Mouse (Mus musculus): ENCODE measurements at regions not wholly inside any gene's neighbourhood (a gene's known extent, or its start where the extent isn't known, plus 50 kb on each side); places are given as distances from the start of the nearest gene placed in this dataset.

- no peaks in the 10 kb centered on the region for H3K36me3 ChIP-seq (ENCODE audit: control insufficient read depth, insufficient read depth, low read length, poor library complexity, severe bottlenecking)
- H3K9me3 ChIP-seq (ENCODE audit: control insufficient read depth, insufficient read depth, low read depth, low read length): no peaks in the 10 kb centered on the region
- H3K4me1 ChIP-seq (ENCODE audit: control insufficient read depth in 2 of 2, insufficient read depth in 2 of 2, low read length in 2 of 2, poor library complexity in 1 of 2): no peaks in the 10 kb centered on the region
- no peak overlapping the region for H3K9ac ChIP-seq (ENCODE audit: insufficient read depth, low read depth, low read length, poor library complexity, severe bottlenecking)
- H3K4me3 ChIP-seq (ENCODE audit: insufficient read depth in 1 of 2, low read depth in 1 of 2, low read length in 2 of 2, poor library complexity in 1 of 2, severe bottlenecking in 1 of 2): no peak overlapping the region
- no peak overlapping the region for H3K27ac ChIP-seq (ENCODE audit: insufficient read depth, low read depth, low read length, poor library complexity, severe bottlenecking)
- TF ChIP-seq CHD2 (IDR thresholded peaks at IDR 0.05; ENCODE audit: low read depth, low read length) (no peak), MAFK (IDR thresholded peaks at IDR 0.05; ENCODE audit: insufficient read depth, low read depth, low read length) (no peak), ZC3H11A (IDR thresholded peaks at IDR 0.05; ENCODE audit: borderline replicate concordance, low read depth, low read length) (no peak), ZNF384 (IDR thresholded peaks at IDR 0.05; ENCODE audit: low read depth, low read length) (no peak)
- peak; percentile 26 for DNase-seq (ENCODE audit: low read depth, low spot score)
- in situ Hi-C loops (cut with MboI; ENCODE audit: low sequenced_read_pairs in 2 of 2, unreplicated experiment in 2 of 2): no loop called here
Observed at GRCm38 (mm10) chr1:14097567-14098228, 1995.4 kb downstream of the 4930444P10Rik start.

- Histone ChIP-seq H3K9me3 (ENCODE audit: control insufficient read depth, insufficient read depth, low read depth, low read length) (no peaks in the 10 kb centered on the region), H3K4me1 (ENCODE audit: control insufficient read depth in 2 of 2, insufficient read depth in 2 of 2, low read length in 2 of 2, poor library complexity in 1 of 2) (no peaks in the 10 kb centered on the region), H3K4me3 (ENCODE audit: insufficient read depth in 1 of 2, low read depth in 1 of 2, low read length in 2 of 2, poor library complexity in 1 of 2, severe bottlenecking in 1 of 2) (no peak overlapping the region), H3K27ac (ENCODE audit: insufficient read depth, low read depth, low read length, poor library complexity, severe bottlenecking) (no peak overlapping the region), H3K9ac (ENCODE audit: insufficient read depth, low read depth, low read length, poor library complexity, severe bottlenecking) (no peak overlapping the region), H3K36me3 (ENCODE audit: control insufficient read depth, insufficient read depth, low read length, poor library complexity, severe bottlenecking) (no peaks in the 10 kb centered on the region)
- no peak for DNase-seq (ENCODE audit: low read depth, low spot score)
- TF ChIP-seq ZNF384 (IDR thresholded peaks at IDR 0.05; ENCODE audit: low read depth, low read length) (no peak), CHD2 (IDR thresholded peaks at IDR 0.05; ENCODE audit: low read depth, low read length) (no peak), HCFC1 (IDR thresholded peaks at IDR 0.05; ENCODE audit: borderline replicate concordance, insufficient read depth, low read length) (no peak), ZC3H11A (IDR thresholded peaks at IDR 0.05; ENCODE audit: borderline replicate concordance, low read depth, low read length) (no peak), MAFK (IDR thresholded peaks at IDR 0.05; ENCODE audit: insufficient read depth, low read depth, low read length) (no peak)
- in situ Hi-C loops (cut with MboI; ENCODE audit: low sequenced_read_pairs in 2 of 2, unreplicated experiment in 2 of 2): no loop called here
Observed at GRCm38 (mm10) chr1:14064856-14065255, 2028.3 kb downstream of the 4930444P10Rik start.

- TF ChIP-seq ZNF384 (IDR thresholded peaks at IDR 0.05; ENCODE audit: low read depth, low read length) (no peak), ZC3H11A (IDR thresholded peaks at IDR 0.05; ENCODE audit: borderline replicate concordance, low read depth, low read length) (no peak), CHD2 (IDR thresholded peaks at IDR 0.05; ENCODE audit: low read depth, low read length) (no peak), HCFC1 (IDR thresholded peaks at IDR 0.05; ENCODE audit: borderline replicate concordance, insufficient read depth, low read length) (no peak), MAFK (IDR thresholded peaks at IDR 0.05; ENCODE audit: insufficient read depth, low read depth, low read length) (no peak)
- no peak for DNase-seq (ENCODE audit: low read depth, low spot score)
- no peak overlapping the region for H3K9ac ChIP-seq (ENCODE audit: insufficient read depth, low read depth, low read length, poor library complexity, severe bottlenecking)
Observed at GRCm38 (mm10) chr1:14036163-14036562, 2057.0 kb downstream of the 4930444P10Rik start.

GRCm38 (mm10) chr1:14011484-14011883 is 2081.6 kb downstream of the 4930444P10Rik start:
- in situ Hi-C loops (cut with MboI; ENCODE audit: low sequenced_read_pairs in 2 of 2, unreplicated experiment in 2 of 2): no loop called here

More at GRCm38 (mm10) chr1:14036163-14036562, 2057.0 kb downstream of the 4930444P10Rik start:
- no peak overlapping the region for H3K27ac ChIP-seq (ENCODE audit: insufficient read depth, low read depth, low read length, poor library complexity, severe bottlenecking)
- in situ Hi-C loops (cut with MboI; ENCODE audit: low sequenced_read_pairs in 2 of 2, unreplicated experiment in 2 of 2): no loop called here
- no peaks in the 10 kb centered on the region for H3K4me1 ChIP-seq (ENCODE audit: control insufficient read depth in 2 of 2, insufficient read depth in 2 of 2, low read length in 2 of 2, poor library complexity in 1 of 2)
- no peaks in the 10 kb centered on the region for H3K9me3 ChIP-seq (ENCODE audit: control insufficient read depth, insufficient read depth, low read depth, low read length)
- H3K4me3 ChIP-seq (ENCODE audit: insufficient read depth in 1 of 2, low read depth in 1 of 2, low read length in 2 of 2, poor library complexity in 1 of 2, severe bottlenecking in 1 of 2): no peak overlapping the region
- no peaks in the 10 kb centered on the region for H3K36me3 ChIP-seq (ENCODE audit: control insufficient read depth, insufficient read depth, low read length, poor library complexity, severe bottlenecking)

More at GRCm38 (mm10) chr1:14011484-14011883, 2081.6 kb downstream of the 4930444P10Rik start:
- H3K27ac ChIP-seq (ENCODE audit: insufficient read depth, low read depth, low read length, poor library complexity, severe bottlenecking): no peak overlapping the region
- H3K9me3 ChIP-seq (ENCODE audit: control insufficient read depth, insufficient read depth, low read depth, low read length): no peaks in the 10 kb centered on the region
- H3K36me3 ChIP-seq (ENCODE audit: control insufficient read depth, insufficient read depth, low read length, poor library complexity, severe bottlenecking): no peaks in the 10 kb centered on the region
- TF ChIP-seq HCFC1 (IDR thresholded peaks at IDR 0.05; ENCODE audit: borderline replicate concordance, insufficient read depth, low read length) (no peak), CHD2 (IDR thresholded peaks at IDR 0.05; ENCODE audit: low read depth, low read length) (no peak), ZC3H11A (IDR thresholded peaks at IDR 0.05; ENCODE audit: borderline replicate concordance, low read depth, low read length) (no peak), ZNF384 (IDR thresholded peaks at IDR 0.05; ENCODE audit: low read depth, low read length) (no peak), MAFK (IDR thresholded peaks at IDR 0.05; ENCODE audit: insufficient read depth, low read depth, low read length) (no peak)
- no peak for DNase-seq (ENCODE audit: low read depth, low spot score)
- H3K9ac ChIP-seq (ENCODE audit: insufficient read depth, low read depth, low read length, poor library complexity, severe bottlenecking): no peak overlapping the region
- no peaks in the 10 kb centered on the region for H3K4me1 ChIP-seq (ENCODE audit: control insufficient read depth in 2 of 2, insufficient read depth in 2 of 2, low read length in 2 of 2, poor library complexity in 1 of 2)
- H3K4me3 ChIP-seq (ENCODE audit: insufficient read depth in 1 of 2, low read depth in 1 of 2, low read length in 2 of 2, poor library complexity in 1 of 2, severe bottlenecking in 1 of 2): no peak overlapping the region

Measured in ES-E14 (cell line).